Mouse (Mus musculus): ENCODE measurements around the gene Tbl1xr1. TPM values are rescaled to one million over a fixed set of nuclear protein-coding genes. Genes with fewer than 3 reads are reported as not detected.
A peak's percentile ranks its signal among the peaks of the same experiment; 100 is the strongest.

The Tbl1xr1 gene
- polyA plus RNA-seq, 1 experiment from 2014 or later = 27.5 TPM

DNA sequence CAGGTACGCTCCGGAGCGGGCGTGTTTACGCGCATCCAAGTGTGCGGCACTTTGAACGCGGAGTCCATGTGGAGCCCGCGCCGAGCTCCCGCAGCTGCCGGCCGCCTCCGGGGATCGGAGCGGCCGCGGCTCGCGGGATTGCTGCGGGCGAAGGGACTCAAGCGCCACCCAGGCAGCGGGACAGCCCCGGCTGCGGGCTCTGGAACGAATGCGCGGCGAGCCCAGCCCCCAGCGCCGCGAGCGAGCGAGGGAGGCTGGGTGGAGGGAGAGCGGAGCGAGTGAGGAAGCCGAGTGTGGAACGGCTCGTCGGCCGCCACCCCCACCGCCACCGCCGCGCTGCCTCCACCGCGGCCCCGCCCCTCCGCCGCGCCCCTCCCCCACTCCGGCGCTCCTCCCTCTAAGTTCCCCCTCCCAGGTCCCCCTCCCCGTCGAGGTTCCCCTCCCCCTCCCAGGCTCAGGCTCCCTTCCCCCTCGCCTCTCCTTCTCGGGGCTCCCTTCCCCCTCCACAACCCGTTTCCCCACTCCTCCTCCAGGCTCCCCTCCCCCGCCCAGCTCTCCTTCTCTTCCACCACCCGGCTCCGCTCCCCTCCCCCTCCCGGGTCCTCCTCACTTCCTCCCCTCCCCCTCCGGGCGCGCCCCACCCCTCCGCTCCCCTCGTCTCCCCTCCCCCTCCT, 428 bp upstream of the Tbl1xr1 start:
- peaks cover 12% of the 10 kb centered on the region for H3K36me3 ChIP-seq
- H3K4me3 ChIP-seq = peak overlapping the region; percentile 78
- H3K27ac ChIP-seq = peak overlapping the region; percentile 98
- H3K9me3 ChIP-seq (replicated peaks) = no peaks in the 10 kb centered on the region
- peaks cover 36% of the 10 kb centered on the region for H3K4me1 ChIP-seq
- no peaks in the 10 kb centered on the region for H3K27me3 ChIP-seq (ENCODE audit: low read depth, poor library complexity, severe bottlenecking)
- DNase-seq (ENCODE audit: low spot score) = peak; percentile 96
- WGBS = under 1% methylated on average over 44 of the region's 70 CpGs

DNA sequence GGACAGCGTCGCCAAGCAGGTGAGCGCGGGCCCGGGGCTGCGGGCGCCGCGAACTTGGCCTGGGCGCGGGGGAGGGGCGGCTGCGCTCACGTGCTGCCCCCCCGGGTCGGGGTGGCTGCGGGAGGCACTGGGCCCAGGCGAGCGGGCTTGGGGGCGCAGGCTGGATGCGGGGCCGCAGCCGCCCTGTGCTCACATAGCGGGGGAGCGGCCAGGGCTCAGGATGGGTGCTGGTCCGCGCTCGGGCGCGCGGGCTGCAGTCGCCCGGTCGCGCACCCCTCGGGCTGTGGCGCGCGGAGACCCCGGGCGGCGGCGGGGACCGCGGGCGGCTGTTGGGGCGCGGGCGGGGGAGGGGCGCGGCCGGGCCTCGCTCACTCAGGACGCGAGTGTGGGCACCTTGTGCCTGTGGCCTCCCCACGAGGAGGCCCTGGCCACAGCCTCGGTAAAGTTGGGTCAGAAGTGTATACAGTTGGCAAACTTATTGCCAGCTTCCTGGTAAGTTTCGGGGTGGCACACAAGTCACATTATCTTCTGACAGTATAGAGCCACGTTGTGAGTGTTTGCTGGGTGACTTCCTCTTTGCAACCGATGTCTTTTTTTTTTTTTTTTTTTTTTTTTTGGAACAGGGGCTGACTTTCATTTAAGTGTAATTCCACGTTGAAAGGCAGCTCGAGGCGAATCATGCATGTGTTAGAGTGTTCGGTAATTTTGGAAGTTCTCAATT, 644 bp downstream of the Tbl1xr1 start:
- peaks cover 14% of the 10 kb centered on the region for H3K36me3 ChIP-seq
- no peak for DNase-seq (ENCODE audit: low spot score)
- H3K9me3 ChIP-seq (replicated peaks) = no peaks in the 10 kb centered on the region
- under 1% methylated on average over 64 of the region's 64 CpGs for WGBS
- H3K27ac ChIP-seq = peak overlapping the region; percentile 98
- H3K27me3 ChIP-seq (ENCODE audit: low read depth, poor library complexity, severe bottlenecking) = no peaks in the 10 kb centered on the region
- H3K4me3 ChIP-seq = peak overlapping the region; percentile 78
- H3K4me1 ChIP-seq = peaks cover 36% of the 10 kb centered on the region

DNA sequence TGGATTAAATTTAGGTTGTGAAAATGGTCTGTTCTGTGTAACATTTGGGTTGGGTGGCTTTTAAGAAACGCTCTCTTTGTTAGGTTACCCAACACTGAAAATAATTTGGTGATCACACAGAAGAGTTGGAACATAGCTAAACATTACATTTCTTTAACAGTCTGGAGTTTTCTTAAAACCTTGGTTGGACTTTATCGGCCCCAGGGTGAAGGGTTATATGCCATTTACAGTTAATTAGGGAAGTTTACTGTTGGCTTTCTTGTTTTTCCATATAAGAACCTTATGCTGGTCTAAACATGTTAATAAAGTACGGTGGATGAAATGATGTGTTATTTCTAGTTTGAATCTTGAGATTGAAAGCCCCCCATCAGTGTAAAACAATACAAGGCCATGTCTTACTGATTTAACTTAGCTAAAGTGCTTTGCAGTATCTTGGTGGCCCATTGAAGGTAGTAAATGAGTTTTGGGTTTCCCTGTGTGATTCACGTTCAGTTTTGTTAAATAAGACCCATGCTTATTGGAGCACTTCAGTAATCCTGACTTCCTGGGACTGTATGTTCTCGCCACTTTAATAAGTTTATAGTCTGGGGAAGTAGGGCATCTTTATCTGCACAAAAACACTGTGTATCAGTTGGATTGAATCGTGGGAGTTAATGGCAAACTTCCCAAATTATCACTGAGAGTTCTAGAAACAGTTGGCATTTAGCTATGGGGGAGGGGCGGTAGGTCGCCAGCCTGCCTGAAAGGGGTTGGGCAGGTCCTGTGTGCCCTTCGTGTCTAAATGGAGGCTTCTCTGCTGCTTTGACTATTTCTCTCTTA, 1.4 kb downstream of the Tbl1xr1 start:
- H3K27ac ChIP-seq = peak overlapping the region; percentile 98
- H3K9me3 ChIP-seq (replicated peaks) = no peaks in the 10 kb centered on the region
- no peaks in the 10 kb centered on the region for H3K27me3 ChIP-seq (ENCODE audit: low read depth, poor library complexity, severe bottlenecking)
- DNase-seq (ENCODE audit: low spot score) = no peak
- peaks cover 36% of the 10 kb centered on the region for H3K4me1 ChIP-seq
- WGBS = 8% methylated on average over 9 of the region's 9 CpGs
- H3K4me3 ChIP-seq = peak overlapping the region; percentile 78
- peaks cover 14% of the 10 kb centered on the region for H3K36me3 ChIP-seq

DNA sequence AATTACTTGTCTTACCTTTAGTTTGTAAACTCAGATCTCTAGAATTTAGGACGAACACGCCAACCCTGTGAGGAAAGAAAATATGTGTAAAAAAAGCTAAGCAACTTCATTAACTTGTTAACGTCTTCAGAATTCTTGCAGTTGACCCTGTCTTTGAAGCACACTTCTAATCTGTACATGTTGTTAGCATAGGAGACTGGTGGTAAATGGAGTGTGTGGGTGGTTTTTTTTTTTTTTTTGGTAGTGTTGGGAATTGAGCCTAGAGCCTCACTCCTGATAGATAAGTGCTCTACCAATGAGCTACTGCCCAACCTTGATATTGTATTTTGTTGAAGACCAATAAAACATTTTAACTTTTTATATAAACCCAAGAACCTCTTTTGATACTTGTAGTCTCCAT, 2.1 kb downstream of the Tbl1xr1 start:
- Histone ChIP-seq H3K9me3 (replicated peaks) (no peaks in the 10 kb centered on the region), H3K27ac (0 out of 2 replicates have a peak overlapping the region, but pooled peaks have one; percentile 98), H3K36me3 (peaks cover 14% of the 10 kb centered on the region), H3K4me1 (peaks cover 36% of the 10 kb centered on the region), H3K4me3 (peak overlapping the region; percentile 78), H3K27me3 (ENCODE audit: low read depth, poor library complexity, severe bottlenecking) (no peaks in the 10 kb centered on the region)
- no peak for DNase-seq (ENCODE audit: low spot score)
- WGBS = 56% methylated on average over 3 of the region's 3 CpGs

DNA sequence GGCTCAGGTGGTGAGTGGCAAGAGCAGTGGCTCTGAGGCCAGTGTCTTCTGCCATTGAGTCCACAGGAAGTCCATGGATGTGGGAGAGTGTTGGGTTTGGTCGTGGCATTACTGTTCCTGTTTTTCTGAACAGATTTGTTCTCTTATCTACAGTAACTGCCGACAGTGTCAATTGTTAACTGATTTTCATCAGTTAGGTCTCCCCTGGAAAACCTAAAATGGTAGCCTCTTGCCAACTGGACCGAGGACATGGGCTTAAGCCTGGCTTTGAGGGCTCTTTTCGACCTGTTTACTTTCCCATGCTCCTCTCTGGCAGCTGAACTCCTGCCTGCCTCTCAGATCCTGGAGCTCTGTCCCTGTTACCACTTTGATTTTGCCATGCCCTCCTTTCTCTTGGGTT, 5.4 kb downstream of the Tbl1xr1 start:
- DNase-seq (ENCODE audit: low spot score) = no peak
- 85% methylated on average over 4 of the region's 4 CpGs for WGBS
- H3K9me3 ChIP-seq (replicated peaks) = no peaks in the 10 kb centered on the region
- H3K27me3 ChIP-seq (ENCODE audit: low read depth, poor library complexity, severe bottlenecking) = no peaks in the 10 kb centered on the region
- no peak overlapping the region for H3K4me3 ChIP-seq
- H3K36me3 ChIP-seq = peaks cover 14% of the 10 kb centered on the region
- peaks cover 26% of the 10 kb centered on the region for H3K4me1 ChIP-seq
- H3K27ac ChIP-seq = no peak overlapping the region

DNA sequence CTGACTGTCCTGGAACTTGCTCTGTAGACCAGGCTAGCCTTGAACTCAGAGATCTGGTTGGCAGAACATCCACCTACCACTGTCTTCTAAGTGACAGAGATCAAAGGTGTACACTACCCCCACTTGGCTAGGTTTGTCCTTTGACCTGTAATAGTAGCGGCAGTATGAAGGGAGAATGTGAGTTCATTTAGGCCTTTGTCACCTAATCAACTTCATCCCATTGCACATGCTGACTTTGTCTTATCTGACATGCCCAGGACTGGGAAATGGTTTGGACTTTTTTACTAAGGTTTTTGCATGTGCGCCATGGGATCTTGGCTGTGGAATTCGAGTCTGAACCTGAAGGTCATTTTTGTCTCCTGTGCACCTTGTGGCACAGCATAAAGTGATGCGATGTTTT, 6.4 kb downstream of the Tbl1xr1 start:
- H3K4me1 ChIP-seq = peaks cover 24% of the 10 kb centered on the region
- DNase-seq (ENCODE audit: low spot score) = no peak
- 84% methylated on average over 4 of the region's 4 CpGs for WGBS

DNA sequence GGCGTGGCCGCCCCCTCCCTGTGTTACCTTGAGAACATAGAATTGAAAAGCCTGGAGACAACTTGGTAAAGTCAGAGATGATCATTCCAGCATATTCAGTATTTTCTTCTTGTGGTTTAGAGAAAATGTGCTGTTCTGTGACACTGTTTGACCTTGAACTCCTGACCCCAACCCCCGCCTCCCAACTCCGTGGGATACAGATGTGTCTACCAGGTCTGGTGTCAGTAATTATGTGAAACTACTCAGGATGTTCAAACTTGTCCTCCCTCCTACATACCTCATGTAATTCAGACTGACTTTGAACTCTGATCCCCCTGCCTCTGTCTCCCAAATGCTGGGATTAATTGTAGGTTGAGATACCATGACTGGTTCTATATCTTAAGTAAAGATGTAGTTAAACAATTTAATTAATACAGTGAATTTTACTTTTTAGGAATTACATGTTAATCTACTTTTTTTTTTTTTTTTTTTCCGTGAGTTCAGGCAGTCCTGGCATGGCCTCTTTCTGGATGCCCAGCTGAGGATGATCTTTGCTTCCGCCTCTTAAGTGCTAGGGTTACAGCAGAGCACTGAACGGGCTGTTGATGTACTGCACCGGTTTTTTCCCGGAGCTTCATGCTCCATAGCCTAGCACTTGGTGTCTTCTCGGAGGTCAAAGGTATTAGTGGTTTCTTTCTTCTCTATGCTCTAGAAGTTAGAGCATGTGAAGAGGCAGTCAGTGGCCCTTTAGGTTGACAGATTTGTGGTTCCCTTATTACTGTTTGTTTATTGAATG, 8.0 kb downstream of the Tbl1xr1 start:
- H3K4me1 ChIP-seq = peaks cover 8% of the 10 kb centered on the region
- WGBS = 76% methylated on average over 10 of the region's 10 CpGs

More for the DNA sequence above, 6.4 kb downstream of the Tbl1xr1 start:
- peaks cover 14% of the 10 kb centered on the region for H3K36me3 ChIP-seq
- no peak overlapping the region for H3K27ac ChIP-seq
- H3K27me3 ChIP-seq (ENCODE audit: low read depth, poor library complexity, severe bottlenecking) = no peaks in the 10 kb centered on the region
- H3K4me3 ChIP-seq = no peak overlapping the region
- no peaks in the 10 kb centered on the region for H3K9me3 ChIP-seq (replicated peaks)

DNA sequence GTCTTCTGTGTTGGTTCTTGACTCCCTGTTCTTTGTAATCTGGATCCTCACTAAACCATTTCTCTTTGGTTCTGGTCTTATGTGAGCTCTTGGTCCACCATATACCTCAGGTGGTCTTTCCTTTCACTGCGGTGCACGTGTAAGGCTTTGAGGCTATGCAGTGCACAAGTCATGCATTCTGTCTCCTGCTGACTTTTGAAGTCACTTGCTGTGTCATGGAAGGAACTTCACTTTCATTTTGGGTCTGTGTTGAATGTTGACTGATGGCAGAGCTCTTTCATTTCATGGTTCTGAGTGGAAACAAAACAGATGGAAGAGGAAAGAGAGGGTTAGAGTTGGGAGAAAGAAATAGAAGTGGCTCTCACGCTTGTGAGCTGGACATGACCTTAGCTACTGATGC, 13.4 kb downstream of the Tbl1xr1 start:
- H3K27ac ChIP-seq = no peak overlapping the region
- 83% methylated on average over 3 of the region's 3 CpGs for WGBS
- H3K9me3 ChIP-seq (replicated peaks) = no peaks in the 10 kb centered on the region
- peaks cover 31% of the 10 kb centered on the region for H3K4me1 ChIP-seq
- no peaks in the 10 kb centered on the region for H3K36me3 ChIP-seq
- no peak for DNase-seq (ENCODE audit: low spot score)
- H3K4me3 ChIP-seq = no peak overlapping the region
- H3K27me3 ChIP-seq (ENCODE audit: low read depth, poor library complexity, severe bottlenecking) = no peaks in the 10 kb centered on the region

More for the DNA sequence above, 8.0 kb downstream of the Tbl1xr1 start:
- DNase-seq (ENCODE audit: low spot score) = no peak
- Histone ChIP-seq H3K27ac (no peak overlapping the region), H3K27me3 (ENCODE audit: low read depth, poor library complexity, severe bottlenecking) (no peaks in the 10 kb centered on the region), H3K4me3 (no peak overlapping the region), H3K9me3 (replicated peaks) (no peaks in the 10 kb centered on the region), H3K36me3 (peaks cover 9% of the 10 kb centered on the region)

DNA sequence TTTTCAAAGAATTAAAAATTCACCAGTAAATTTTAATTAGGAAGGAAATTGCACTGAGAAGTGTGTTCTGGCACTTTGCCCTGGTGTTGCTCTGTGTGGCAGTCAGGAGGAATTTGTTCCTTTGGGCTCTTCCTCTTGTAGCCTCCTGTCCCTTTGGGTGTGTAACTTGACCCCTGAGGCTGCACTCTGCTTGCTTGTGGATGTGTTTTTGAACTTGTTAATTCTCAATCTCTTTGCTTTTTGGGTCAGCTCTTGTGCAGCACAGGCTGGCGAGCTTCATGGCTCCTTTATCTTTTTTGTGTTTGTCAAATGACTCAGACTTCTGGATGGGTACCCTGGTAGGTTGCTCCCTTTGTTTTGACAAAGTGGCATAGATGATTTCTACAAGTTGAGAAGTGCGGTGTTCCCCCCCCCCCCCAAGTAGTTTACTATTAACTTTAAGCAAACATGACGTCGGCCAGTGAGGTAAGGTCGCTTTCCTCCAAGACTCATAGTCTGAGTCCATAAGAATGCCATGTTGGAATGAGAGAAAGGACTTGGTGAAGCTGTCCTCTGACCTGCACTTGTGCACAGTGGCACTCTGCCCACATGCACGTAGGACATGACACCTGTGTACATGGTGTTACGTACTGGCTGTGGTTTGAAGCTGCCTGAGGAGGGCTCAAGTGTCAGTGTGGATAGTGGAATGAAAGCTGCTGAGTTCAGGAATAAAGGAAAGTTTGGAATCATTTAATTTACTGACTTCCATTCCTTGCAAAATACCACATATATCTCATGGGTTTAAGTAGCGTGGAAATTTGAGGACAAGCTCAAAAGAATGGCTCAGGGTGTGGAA, 14.2 kb downstream of the Tbl1xr1 start:
- WGBS = 86% methylated on average over 8 of the region's 8 CpGs
- H3K4me3 ChIP-seq = no peak overlapping the region
- no peak for DNase-seq (ENCODE audit: low spot score)
- H3K9me3 ChIP-seq (replicated peaks) = no peaks in the 10 kb centered on the region
- no peak overlapping the region for H3K27ac ChIP-seq
- H3K36me3 ChIP-seq = no peaks in the 10 kb centered on the region
- H3K4me1 ChIP-seq = peaks cover 31% of the 10 kb centered on the region
- no peaks in the 10 kb centered on the region for H3K27me3 ChIP-seq (ENCODE audit: low read depth, poor library complexity, severe bottlenecking)

DNA sequence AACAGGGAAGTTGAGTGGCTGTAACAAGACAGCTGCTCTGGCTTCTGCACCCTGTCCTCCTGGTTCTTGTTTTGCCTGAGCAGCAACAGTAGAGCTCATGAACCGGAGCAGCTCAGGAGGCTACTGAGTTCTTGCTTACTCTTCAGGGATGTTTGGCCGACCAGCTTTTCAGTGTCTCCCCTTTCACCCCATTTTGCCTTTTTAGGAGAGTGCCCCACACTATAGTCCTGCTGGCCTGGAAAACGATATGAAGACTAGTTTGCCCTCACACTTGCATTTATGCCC, 14.8 kb downstream of the Tbl1xr1 start:
- Histone ChIP-seq H3K9me3 (replicated peaks) (no peaks in the 10 kb centered on the region), H3K27me3 (ENCODE audit: low read depth, poor library complexity, severe bottlenecking) (no peaks in the 10 kb centered on the region), H3K4me3 (no peak overlapping the region), H3K36me3 (no peaks in the 10 kb centered on the region), H3K4me1 (peaks cover 31% of the 10 kb centered on the region), H3K27ac (no peak overlapping the region)
- WGBS = 86% methylated on average over 3 of the region's 3 CpGs
- DNase-seq (ENCODE audit: low spot score) = no peak

DNA sequence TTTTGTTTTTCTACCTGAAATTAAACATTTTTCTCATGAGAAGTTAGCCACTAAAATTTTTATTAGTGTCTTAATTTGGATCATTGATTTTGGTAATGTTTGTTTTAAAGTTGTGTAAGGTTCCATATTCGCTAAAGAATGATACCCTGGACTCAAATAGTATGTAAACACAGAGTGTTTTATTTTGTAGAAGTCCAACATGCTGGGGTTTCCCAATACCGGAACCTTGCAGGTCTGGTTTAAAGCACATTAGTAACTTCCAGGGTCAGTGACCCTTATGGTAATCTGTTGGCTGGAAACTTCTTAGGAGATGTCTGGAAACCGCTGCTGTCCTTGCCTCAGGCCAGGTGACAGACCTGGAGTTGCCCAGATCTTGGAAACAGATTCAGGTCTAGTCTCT, 15.2 kb downstream of the Tbl1xr1 start:
- Histone ChIP-seq H3K36me3 (no peaks in the 10 kb centered on the region), H3K27me3 (ENCODE audit: low read depth, poor library complexity, severe bottlenecking) (no peaks in the 10 kb centered on the region), H3K9me3 (replicated peaks) (no peaks in the 10 kb centered on the region), H3K27ac (no peak overlapping the region), H3K4me3 (no peak overlapping the region), H3K4me1 (peaks cover 31% of the 10 kb centered on the region)
- no peak for DNase-seq (ENCODE audit: low spot score)
- WGBS = 84% methylated on average over 3 of the region's 3 CpGs

DNA sequence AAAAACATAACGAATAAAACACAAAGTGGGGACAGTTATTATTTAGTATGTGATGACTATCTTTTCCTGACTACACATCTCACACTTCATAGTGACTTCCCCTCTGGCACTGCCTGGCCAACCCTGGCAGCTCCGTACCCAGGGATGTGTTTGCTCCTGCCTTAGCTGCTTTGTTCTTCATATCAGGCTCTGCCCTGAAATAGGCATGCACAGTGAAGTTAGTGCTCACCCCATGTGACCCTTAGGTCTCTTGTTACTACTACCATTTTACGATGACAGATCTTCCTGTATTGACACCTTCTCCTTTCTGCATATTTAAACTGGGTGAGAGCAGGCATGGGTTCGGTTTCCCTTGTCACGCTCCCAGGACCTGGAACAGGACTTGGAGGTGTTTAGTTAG, 16.3 kb downstream of the Tbl1xr1 start:
- DNase-seq (ENCODE audit: low spot score) = no peak
- 71% methylated on average over 5 of the region's 5 CpGs for WGBS
- no peak overlapping the region for H3K4me3 ChIP-seq
- H3K9me3 ChIP-seq (replicated peaks) = no peaks in the 10 kb centered on the region
- 0 out of 2 replicates have a peak, but pooled peaks cover 4% of the 10 kb centered on the region for H3K36me3 ChIP-seq
- peaks cover 31% of the 10 kb centered on the region for H3K4me1 ChIP-seq
- no peak overlapping the region for H3K27ac ChIP-seq
- H3K27me3 ChIP-seq (ENCODE audit: low read depth, poor library complexity, severe bottlenecking) = no peaks in the 10 kb centered on the region

Data from limb, embryonic 10.5 days (tissue).